Mouse (Mus musculus): ENCODE results near the gene Rps6kb1. TPM values are rescaled to one million over a fixed set of nuclear protein-coding genes. Genes with fewer than 3 reads are reported as not detected.
A peak's percentile ranks its signal among the peaks of the same experiment; 100 is the strongest.

Rps6kb1 gene
- total and polyA plus RNA-seq, 3 experiments, result 45.2 to 110 (median 76.9) TPM

GRCm38 (mm10) chr11:86580319-86581113, 35.9 kb upstream of the Rps6kb1 start:
- no peaks in the 10 kb centered on the region for H3K9me3 ChIP-seq (replicated peaks; ENCODE audit: low read length)
- in situ Hi-C loops (cut with MboI; ENCODE audit: low pct_ligation_motif_present, low pct_unique_long_range_greater_than_20kb, low sequenced_read_pairs), result loop anchor here (5.0 kb wide), 1 partner anchor 42 kb away; no protein-coding TSS in a partner anchor
- peak overlapping the region; percentile 15 to 76 (median 16) for H3K4me3 ChIP-seq (replicated peaks in 1 of 3; ENCODE audit: low read depth in 2 of 3, low read length in 2 of 3, poor library complexity in 1 of 3)
- dilution Hi-C loops (cut with MboI; ENCODE audit: extremely low pct_ligation_motif_present, extremely low pct_unique_long_range_greater_than_20kb, low sequenced_read_pairs), result no loop called here
- H3K79me2 ChIP-seq (replicated peaks; ENCODE audit: control insufficient read depth, extremely low read depth, insufficient read depth, poor library complexity, severe bottlenecking), result peaks cover 14% of the 10 kb centered on the region
- peak overlapping the region; percentile 86 for H3K4me2 ChIP-seq (ENCODE audit: insufficient read depth, low read depth, poor library complexity, severe bottlenecking)
- peak overlapping the region; percentile 93 for H3K27ac ChIP-seq (ENCODE audit: insufficient read depth, low read depth)
- peak; percentile 86 for DNase-seq (ENCODE audit: extremely low read depth)
- peaks cover 29 to 70% of the 10 kb centered on the region in 2 experiments for H3K4me1 ChIP-seq (ENCODE audit: control insufficient read depth in 1 of 2, insufficient read depth in 2 of 2)
- no peaks in the 10 kb centered on the region for H3K27me3 ChIP-seq (replicated peaks)
- peaks cover 3 to 10% of the 10 kb centered on the region in 2 experiments for H3K36me3 ChIP-seq (replicated peaks in 1 of 2; ENCODE audit: control insufficient read depth in 1 of 2, insufficient read depth in 1 of 2, low read length in 1 of 2)
- peak overlapping the region; percentile 99 for H3K9ac ChIP-seq (ENCODE audit: insufficient read depth, low read depth)
- TF ChIP-seq RAD21 (IDR thresholded peaks at IDR 0.05; ENCODE audit: low read depth, low read length) (no peak), POLR2A (IDR thresholded peaks at IDR 0.05; ENCODE audit: low read depth, low read length) (peak; percentile 70), SMC3 (IDR thresholded peaks at IDR 0.05; ENCODE audit: low read depth, low read length) (peak; percentile 19), ZNF384 (IDR thresholded peaks at IDR 0.05; ENCODE audit: low read depth, low read length) (no peak), CHD2 (IDR thresholded peaks at IDR 0.05; ENCODE audit: low read length) (peak; percentile 75), ZMIZ1 (IDR thresholded peaks at IDR 0.05; ENCODE audit: low read depth, low read length) (peak; percentile 73; the same call in 1 of the 2 replicates), NELFE (IDR thresholded peaks at IDR 0.05; ENCODE audit: low read depth, low read length) (0 out of 2 replicates have a peak, but pooled peaks have one; percentile 62), MAFK (IDR thresholded peaks at IDR 0.05; ENCODE audit: insufficient replicate concordance, low read length) (peak; percentile 44; the same call in 1 of the 2 replicates), CTCF (conservative IDR thresholded peaks at IDR 0.05 in 1 of 2, IDR thresholded peaks at IDR 0.05 in 1 of 2; ENCODE audit: low read depth in 2 of 2, low read length in 2 of 2) (no peak), TCF12 (IDR thresholded peaks at IDR 0.05; ENCODE audit: low read depth, low read length) (peak; percentile 85), UBTF (IDR thresholded peaks at IDR 0.05; ENCODE audit: low read depth, low read length) (no peak; the same call in 1 of the 2 replicates), MEF2A (IDR thresholded peaks at IDR 0.05; ENCODE audit: borderline replicate concordance, low read depth, low read length) (peak; percentile 64; the same call in 1 of the 2 replicates), MAZ (IDR thresholded peaks at IDR 0.05; ENCODE audit: low read depth, low read length) (no peak), ZC3H11A (IDR thresholded peaks at IDR 0.05; ENCODE audit: low read depth, low read length) (no peak), JUND (conservative IDR thresholded peaks at IDR 0.05; ENCODE audit: low read depth, low read length) (peak; percentile 72), IRF4 (IDR thresholded peaks at IDR 0.05; ENCODE audit: low read depth, low read length) (peak; percentile 83), HCFC1 (IDR thresholded peaks at IDR 0.05; ENCODE audit: low read depth, low read length) (peak; percentile 26), RCOR1 (conservative IDR thresholded peaks at IDR 0.05; ENCODE audit: low read depth, low read length) (peak; percentile 86; the same call in 1 of the 2 replicates), MYC (IDR thresholded peaks at IDR 0.05; ENCODE audit: low read depth, low read length) (peak; percentile 65; the same call in 1 of the 2 replicates), JUN (IDR thresholded peaks at IDR 0.05; ENCODE audit: insufficient read depth, low read depth, low read length) (0 out of 2 replicates have a peak, but pooled peaks have one; percentile 23), ZKSCAN1 (IDR thresholded peaks at IDR 0.05; ENCODE audit: borderline replicate concordance, low read depth, low read length) (no peak), CHD1 (IDR thresholded peaks at IDR 0.05; ENCODE audit: low read depth, low read length) (peak; percentile 22), SIN3A (IDR thresholded peaks at IDR 0.05; ENCODE audit: low read length) (peak; percentile 77), NRF1 (IDR thresholded peaks at IDR 0.05; ENCODE audit: low read depth, low read length) (0 out of 2 replicates have a peak, but pooled peaks have one; percentile 26), BHLHE40 (IDR thresholded peaks at IDR 0.05; ENCODE audit: low read depth, low read length) (peak; percentile 77), EP300 (IDR thresholded peaks at IDR 0.05; ENCODE audit: low read length) (peak; percentile 85), GABPA (IDR thresholded peaks at IDR 0.05; ENCODE audit: insufficient replicate concordance, low read depth, low read length) (no peak; the same call in 1 of the 2 replicates), MAX (IDR thresholded peaks at IDR 0.05; ENCODE audit: low read length) (peak; percentile 51; the same call in 1 of the 2 replicates), POLR2AphosphoS2 (IDR thresholded peaks at IDR 0.05; ENCODE audit: low read depth, low read length) (peak; percentile 22; the same call in 1 of the 2 replicates), USF2 (conservative IDR thresholded peaks at IDR 0.05; ENCODE audit: low read depth, low read length) (no peak; the same call in 1 of the 2 replicates), PAX5 (IDR thresholded peaks at IDR 0.05; ENCODE audit: low read length) (no peak), MXI1 (IDR thresholded peaks at IDR 0.05; ENCODE audit: low read depth, low read length) (peak; percentile 57; the same call in 1 of the 2 replicates), KAT2A (IDR thresholded peaks at IDR 0.05; ENCODE audit: insufficient replicate concordance, low read length) (no peak), E2F4 (IDR thresholded peaks at IDR 0.05; ENCODE audit: insufficient replicate concordance, low read depth, low read length) (no peak), USF1 (IDR thresholded peaks at IDR 0.05; ENCODE audit: low read depth, low read length) (no peak), ETS1 (conservative IDR thresholded peaks at IDR 0.05; ENCODE audit: low read depth, low read length) (peak; percentile 88), ELF1 (IDR thresholded peaks at IDR 0.05; ENCODE audit: low read depth, low read length) (peak; percentile 80)
